Mouse (Mus musculus) MN1 (cell line): ENCODE data around the gene Cldn22.

ENCODE experiments used
- DNase-seq: peaks from one replicate; pipeline ENCODE4 v3.0.0-alpha.2; 2016; ENCODE audit warnings: low spot score

The Cldn22 gene

GRCm38 (mm10) chr8:47833944-47834343 lies 9.7 kb downstream of the Cldn22 start:
- no peak for DNase-seq

- peak; percentile 32 for DNase-seq
Measured at GRCm38 (mm10) chr8:47843063-47843462, 18.8 kb downstream of the Cldn22 start.

- DNase-seq = no peak
Measured at GRCm38 (mm10) chr8:47843651-47844050, 19.4 kb downstream of the Cldn22 start.

- no peak for DNase-seq
Measured at GRCm38 (mm10) chr8:47845956-47846355, 21.7 kb downstream of the Cldn22 start.

DNA sequence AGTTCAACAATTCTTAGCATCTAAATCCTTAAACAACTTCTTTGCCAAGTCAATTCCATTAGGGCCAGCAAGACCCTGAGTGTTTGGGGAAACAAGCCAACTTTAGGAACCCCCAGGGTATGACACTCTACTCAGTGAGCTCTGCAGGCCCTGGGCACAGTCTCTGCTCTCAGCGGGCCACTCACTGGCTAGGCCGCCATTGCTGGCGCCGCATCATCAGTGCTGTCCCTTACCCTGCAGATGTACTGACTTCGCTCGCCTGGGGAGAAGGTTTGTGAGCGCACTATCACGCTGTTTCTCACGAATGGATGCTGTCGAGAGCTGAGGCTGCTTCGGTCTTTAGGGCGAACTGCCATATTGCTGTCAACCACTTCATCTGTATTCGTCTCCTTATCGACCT lies 22.9 kb downstream of the Cldn22 start:
- DNase-seq = no peak

GRCm38 (mm10) chr8:47847931-47848330 lies 23.6 kb downstream of the Cldn22 start:
- DNase-seq = no peak

DNA sequence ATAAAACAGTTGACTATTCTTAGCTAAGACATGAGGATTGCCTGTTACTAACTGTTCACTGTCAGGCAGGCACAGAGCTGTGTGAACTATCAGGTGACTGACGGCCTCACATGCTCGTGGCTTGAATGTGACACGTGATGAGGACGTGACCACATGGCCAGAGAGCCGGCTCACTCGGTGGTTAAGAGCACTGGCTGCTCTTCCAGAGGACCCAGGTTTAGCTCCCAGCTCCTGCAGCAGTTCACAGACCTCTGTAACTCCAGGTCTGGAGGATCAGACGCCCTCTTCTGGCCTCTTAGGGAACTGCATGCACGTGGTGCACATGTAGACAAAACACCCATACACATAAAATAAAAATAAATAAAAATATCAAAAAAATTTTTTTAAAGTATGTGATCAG lies 25.6 kb downstream of the Cldn22 start:
- no peak for DNase-seq

DNA sequence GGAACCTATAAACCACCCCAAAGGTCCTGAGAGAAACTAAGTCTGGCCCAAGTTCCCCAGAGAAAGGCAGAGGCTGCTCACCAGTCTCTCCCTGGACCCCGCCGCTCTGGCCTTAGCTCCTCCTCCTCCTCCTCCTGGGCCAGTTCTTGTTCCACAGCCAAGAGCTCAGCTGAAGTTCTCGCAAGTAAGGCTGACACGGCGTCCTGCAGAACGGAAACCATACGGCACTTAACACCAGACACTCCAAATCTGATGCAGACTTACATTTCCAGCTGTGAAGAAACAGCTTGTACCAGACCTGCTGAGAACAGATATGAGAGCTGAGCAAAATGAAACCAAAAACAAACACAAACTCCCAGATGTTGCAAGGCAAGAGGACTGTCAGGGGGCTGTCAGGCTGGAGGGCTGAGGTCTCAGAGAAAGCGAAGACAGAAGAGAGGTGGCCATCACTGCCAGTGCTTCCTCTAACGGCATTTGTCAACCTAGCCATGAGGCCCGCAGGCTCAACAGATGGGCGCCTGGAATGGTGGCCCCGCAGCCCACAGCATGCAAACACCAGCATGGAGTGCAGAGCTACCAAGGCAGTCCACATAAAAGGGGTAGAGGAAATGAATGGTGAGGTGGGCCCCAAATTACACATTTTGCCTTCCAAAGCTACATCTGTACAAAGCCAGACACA lies 27.7 kb downstream of the Cldn22 start:
- peak; percentile 70 for DNase-seq

DNA sequence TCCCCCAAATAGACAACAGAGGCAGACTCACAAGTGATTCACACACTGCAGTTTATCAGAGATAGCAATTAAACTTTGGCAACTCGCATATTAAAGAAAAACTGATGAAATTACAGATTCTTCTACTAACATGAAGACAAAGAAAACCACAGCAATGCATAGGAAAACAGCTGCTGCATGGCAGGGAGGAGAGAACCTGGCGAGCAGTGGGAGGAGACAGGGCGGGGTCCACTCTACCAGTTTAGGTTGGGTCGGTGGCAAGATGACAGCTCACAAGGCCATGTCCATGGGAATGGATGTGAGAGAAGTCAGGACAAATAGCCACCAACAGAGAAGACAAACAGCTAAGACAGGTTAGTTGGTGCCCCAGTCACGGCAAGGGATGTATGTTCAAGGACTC lies 28.5 kb downstream of the Cldn22 start:
- DNase-seq = no peak

DNA sequence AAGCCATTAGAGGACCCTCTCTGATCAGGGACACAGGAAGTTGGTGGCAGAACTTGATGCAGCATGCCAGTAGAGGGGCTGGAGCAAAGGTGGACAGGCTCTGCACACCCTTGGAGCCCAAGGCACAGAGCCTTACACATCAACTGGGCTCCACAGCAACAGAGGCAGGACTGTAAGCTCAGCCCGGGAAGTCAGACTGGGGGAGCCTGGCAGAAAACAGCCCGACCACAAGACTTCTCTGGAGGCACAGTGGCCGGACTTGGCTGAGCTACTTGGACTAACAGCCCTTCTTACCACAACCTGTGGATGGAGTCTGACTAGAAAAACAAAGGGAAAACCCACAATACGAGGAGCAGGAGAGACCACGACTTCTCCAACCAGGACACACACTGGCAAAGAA lies 29.1 kb downstream of the Cldn22 start:
- DNase-seq = no peak

- DNase-seq = no peak
Measured at GRCm38 (mm10) chr8:47859259-47859658, 35.0 kb downstream of the Cldn22 start.

DNA sequence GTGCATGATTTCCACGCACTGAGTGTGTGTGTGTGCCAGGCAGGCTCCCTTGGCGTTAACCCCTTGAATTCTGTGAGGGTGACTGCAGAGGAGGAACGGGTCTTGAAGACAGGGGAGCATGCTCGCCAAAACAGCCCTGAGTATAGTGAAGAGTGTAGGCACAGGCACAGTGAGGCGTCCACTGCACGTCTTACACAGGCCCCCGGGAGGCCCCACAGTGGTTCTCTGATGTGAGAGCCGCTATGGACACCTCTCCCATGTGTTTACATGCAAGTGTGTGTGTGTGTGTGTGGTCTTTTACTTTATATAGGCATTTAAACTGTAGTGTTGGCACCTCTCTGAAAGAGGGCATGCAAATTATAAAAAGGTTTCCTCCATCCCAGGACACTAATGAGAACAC lies 42.3 kb downstream of the Cldn22 start:
- no peak for DNase-seq

- peak; percentile 84 for DNase-seq
Measured at GRCm38 (mm10) chr8:47867067-47867466, 42.8 kb downstream of the Cldn22 start.

DNA sequence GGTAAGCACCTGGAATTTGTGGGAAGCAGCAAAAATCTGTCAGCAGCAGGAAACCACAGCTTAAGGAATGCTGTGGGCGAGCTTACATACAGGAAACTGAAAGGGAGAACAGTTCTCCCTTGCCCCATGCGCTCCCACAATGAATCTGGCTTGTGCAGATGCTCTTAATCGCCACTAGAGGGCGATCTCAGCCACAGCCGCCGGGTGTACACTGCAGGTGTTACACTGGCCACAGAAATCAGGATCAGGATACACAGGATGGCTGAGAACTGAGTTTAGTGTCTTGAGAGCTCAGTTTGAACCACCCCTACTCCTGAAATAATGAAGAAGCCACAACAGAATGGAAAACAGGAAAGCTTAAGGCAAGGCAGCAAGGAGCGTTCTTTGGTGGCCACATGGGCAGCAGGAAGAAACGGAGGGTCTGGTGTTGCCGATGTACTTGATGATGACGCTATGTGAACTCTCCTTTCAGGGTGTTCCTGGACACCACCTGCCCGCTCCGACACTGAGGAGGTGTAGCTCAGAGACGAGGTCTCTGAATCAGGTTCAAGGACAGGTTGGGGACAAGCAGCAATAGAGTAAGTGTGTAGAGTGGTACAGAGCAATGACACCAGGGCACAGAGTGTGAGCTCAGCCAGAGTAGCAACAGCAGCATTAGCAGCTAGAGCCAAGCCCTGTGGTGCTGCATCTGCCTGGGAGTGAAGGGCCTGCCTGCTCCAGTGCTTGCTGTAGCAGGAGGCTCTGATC lies 48.3 kb downstream of the Cldn22 start:
- DNase-seq = peak; percentile 69

- DNase-seq = no peak
Measured at GRCm38 (mm10) chr8:47874497-47875178, 50.4 kb downstream of the Cldn22 start.
